Mouse (Mus musculus): Measurements from ENCODE around the gene Olfr1408.

The Olfr1408 gene

DNA sequence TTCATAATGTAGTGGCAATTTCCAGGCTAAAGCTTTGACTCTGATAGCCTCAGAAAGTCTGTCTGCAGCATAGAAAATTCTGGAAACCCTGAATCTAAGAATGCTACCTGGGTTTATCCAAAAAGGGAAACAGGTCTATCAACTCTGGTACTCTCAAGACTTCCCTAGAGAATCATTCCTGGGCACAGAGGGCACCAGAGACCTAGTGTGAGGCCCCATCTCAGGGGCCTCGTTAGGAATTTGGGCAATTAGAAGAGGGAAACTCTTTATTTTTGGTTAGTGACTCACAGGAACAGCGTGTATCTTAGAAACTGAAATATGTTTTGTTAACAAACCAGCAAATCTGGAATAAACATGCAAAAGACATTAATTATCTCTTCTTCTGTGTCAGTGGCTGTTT, at the start of gene Olfr1408:
Olfr1408 (minus strand) TSS at position 101 of the 400 bp plus-strand sequence.
- no peak for DNase-seq (ENCODE audit: low spot score in 2 of 2)

DNA sequence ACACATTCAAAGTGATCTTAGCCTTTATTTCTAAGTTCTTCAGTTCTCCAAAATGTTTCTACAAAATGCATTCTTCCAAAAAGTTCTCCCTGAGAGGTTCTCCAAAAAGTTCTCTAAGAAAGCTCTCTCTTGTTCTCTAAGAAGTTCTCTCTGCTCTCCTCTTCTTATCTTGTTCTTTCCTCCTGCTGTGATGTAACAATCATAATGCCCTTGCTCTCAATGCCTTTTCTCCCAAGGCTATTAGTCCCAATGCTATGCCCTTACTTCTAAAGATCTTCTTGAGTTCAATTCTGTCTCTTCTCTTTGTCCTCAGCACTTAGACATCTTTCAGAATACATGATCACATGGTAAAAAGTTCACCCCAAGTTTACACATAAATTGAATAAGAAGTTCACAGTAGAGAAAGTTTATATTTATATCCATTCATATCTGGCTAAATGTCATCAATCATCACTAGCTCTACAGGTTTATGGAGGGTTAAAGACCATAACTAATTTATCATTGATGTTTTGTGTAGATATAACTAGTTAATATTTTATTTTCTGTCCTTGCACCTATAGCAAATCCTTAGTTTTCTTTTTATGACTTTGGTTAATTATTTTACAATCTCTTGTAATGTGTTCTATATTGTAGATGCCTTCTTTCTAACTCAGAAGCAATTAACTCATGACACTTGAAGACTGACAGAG, 37.1 kb upstream of the Olfr1408 start:
- no peak for DNase-seq (ENCODE audit: low spot score in 2 of 2)
